Mouse (Mus musculus): Measurements from ENCODE around the gene Igf2r. TPM values are rescaled to one million over a fixed set of nuclear protein-coding genes. Genes with fewer than 3 reads are reported as not detected.
"Not testable (repeated sequence)": the region's sequence is repeated elsewhere in the genome, so short reads cannot be mapped to it uniquely, and the experiment has no call there.

Igf2r gene
- total RNA-seq, 2 experiments from 2014 or later = 33.2 to 35.2 TPM

- intact Hi-C loops (cut with DNase I) = no loop called here
- no peak for DNase-seq
Observed at GRCm38 (mm10) chr17:12677139-12677538, 92.3 kb downstream of the Igf2r start.

- no peak for DNase-seq
- intact Hi-C loops (cut with DNase I) = no loop called here
Observed at GRCm38 (mm10) chr17:12675646-12676045, 93.8 kb downstream of the Igf2r start, which contains the start of gene Slc22a1. TSS of gene Slc22a1 (minus strand) at chr17:12675829.

GRCm38 (mm10) chr17:12674980-12675379, 94.5 kb downstream of the Igf2r start:
- intact Hi-C loops (cut with DNase I) = not testable (repeated sequence)

GRCm38 (mm10) chr17:12673871-12674270, 95.6 kb downstream of the Igf2r start:
- intact Hi-C loops (cut with DNase I) = no loop called here

More at GRCm38 (mm10) chr17:12674980-12675379, 94.5 kb downstream of the Igf2r start:
- not testable (repeated sequence) for DNase-seq

GRCm38 (mm10) chr17:12672285-12672790, 97.1 kb downstream of the Igf2r start:
- intact Hi-C loops (cut with DNase I) = no loop called here
- no peak for DNase-seq

More at GRCm38 (mm10) chr17:12673871-12674270, 95.6 kb downstream of the Igf2r start:
- no peak for DNase-seq

GRCm38 (mm10) chr17:12671029-12671605, 98.3 kb downstream of the Igf2r start:
- no peak for DNase-seq
- intact Hi-C loops (cut with DNase I) = no loop called here

- intact Hi-C loops (cut with DNase I) = no loop called here
- DNase-seq = no peak
Observed at GRCm38 (mm10) chr17:12669363-12669679, 100.1 kb downstream of the Igf2r start.

GRCm38 (mm10) chr17:12668478-12669362, 100.7 kb downstream of the Igf2r start:
- DNase-seq = no peak
- intact Hi-C loops (cut with DNase I) = no loop called here

- DNase-seq = peak; percentile 62
- intact Hi-C loops (cut with DNase I) = no loop called here
Observed at GRCm38 (mm10) chr17:12664156-12664555, 105.3 kb downstream of the Igf2r start.

GRCm38 (mm10) chr17:12660572-12661260, 108.7 kb downstream of the Igf2r start:
- no peak for DNase-seq
- intact Hi-C loops (cut with DNase I) = loop anchor here (2.0 kb wide), 1 partner anchor 244 kb away; no protein-coding TSS in a partner anchor

GRCm38 (mm10) chr17:12659233-12659632, 110.2 kb downstream of the Igf2r start:
- intact Hi-C loops (cut with DNase I) = no loop called here
- DNase-seq = no peak

- intact Hi-C loops (cut with DNase I) = no loop called here
- DNase-seq = no peak
Observed at GRCm38 (mm10) chr17:12658784-12659183, 110.7 kb downstream of the Igf2r start.

- intact Hi-C loops (cut with DNase I) = no loop called here
- no peak for DNase-seq
Observed at GRCm38 (mm10) chr17:12655826-12656225, 113.6 kb downstream of the Igf2r start.

- no peak for DNase-seq
- intact Hi-C loops (cut with DNase I) = no loop called here
Observed at GRCm38 (mm10) chr17:12654061-12654460, 115.4 kb downstream of the Igf2r start.

- intact Hi-C loops (cut with DNase I) = no loop called here
- no peak for DNase-seq
Observed at GRCm38 (mm10) chr17:12652604-12653003, 116.9 kb downstream of the Igf2r start.

- no peak for DNase-seq
- intact Hi-C loops (cut with DNase I) = no loop called here
Observed at GRCm38 (mm10) chr17:12645461-12645860, 124.0 kb downstream of the Igf2r start.

- no peak for DNase-seq
- intact Hi-C loops (cut with DNase I) = no loop called here
Observed at GRCm38 (mm10) chr17:12641087-12641486, 128.4 kb downstream of the Igf2r start.

- intact Hi-C loops (cut with DNase I) = no loop called here
- no peak for DNase-seq
Observed at GRCm38 (mm10) chr17:12639585-12639984, 129.9 kb downstream of the Igf2r start.

- no peak for DNase-seq
- intact Hi-C loops (cut with DNase I) = no loop called here
Observed at GRCm38 (mm10) chr17:12634814-12635213, 134.7 kb downstream of the Igf2r start.

Data from left cerebral cortex, postnatal 4 days (tissue).